In genomic region chr13:69963944-69964343, GRCm38 (mm10) we compare ENCODE assay signal across 19 mouse cellular contexts.
"Had no signal": no experiment of that assay in that cellular context is flagged by ENCODE, and none has a peak within 500 bp of the region (broad histone marks: within the 10 kb centered on the region; RNA-seq: fewer than 3 reads in every experiment).

No protein-coding gene starts in this region.

- ATAC-seq: liver, postnatal 0 days; lung, postnatal 0 days; midbrain, embryonic 13.5 days; midbrain, embryonic 15.5 days had no signal

- H3K4me2 ChIP-seq: liver, embryonic 15.5 days; lung, embryonic 15.5 days; midbrain, embryonic 11.5 days; midbrain, embryonic 13.5 days; midbrain, embryonic 15.5 days; neural tube, embryonic 13.5 days; stomach, embryonic 15.5 days had no signal

- H3K9me3 ChIP-seq: liver, embryonic 15.5 days; lung, embryonic 15.5 days; midbrain, embryonic 13.5 days; midbrain, embryonic 15.5 days; neural tube, embryonic 13.5 days; stomach, embryonic 15.5 days had no signal

- H3K9ac ChIP-seq: liver, embryonic 15.5 days; liver, postnatal 0 days; lung, embryonic 15.5 days; midbrain, embryonic 13.5 days; midbrain, embryonic 15.5 days; neural tube, embryonic 13.5 days; stomach, embryonic 15.5 days had no signal

- H3K4me3 ChIP-seq: liver, embryonic 15.5 days; lung, embryonic 15.5 days; megakaryocyte, embryonic 14.5 days; midbrain, embryonic 13.5 days; midbrain, embryonic 15.5 days; neural tube, embryonic 13.5 days; stomach, embryonic 15.5 days had no signal

- H3K27me3 ChIP-seq: liver, embryonic 15.5 days; lung, embryonic 15.5 days; megakaryocyte, embryonic 14.5 days; midbrain, embryonic 13.5 days; midbrain, embryonic 15.5 days; neural tube, embryonic 13.5 days; stomach, embryonic 15.5 days had no signal

- H3K27ac ChIP-seq: liver, embryonic 15.5 days; lung, embryonic 15.5 days; macrophage; midbrain, embryonic 13.5 days; midbrain, embryonic 15.5 days; neural tube, embryonic 13.5 days; stomach, embryonic 15.5 days; stomach, postnatal 0 days had no signal

- H3K4me1 ChIP-seq: liver, embryonic 15.5 days; lung, embryonic 15.5 days; megakaryocyte, embryonic 14.5 days; midbrain, embryonic 15.5 days; neural tube, embryonic 13.5 days; stomach, embryonic 15.5 days had no signal

- H3K36me3 ChIP-seq: liver, embryonic 15.5 days; lung, embryonic 15.5 days; midbrain, embryonic 13.5 days; midbrain, embryonic 15.5 days; neural tube, embryonic 13.5 days; stomach, embryonic 15.5 days had no signal

- DNase-seq: liver, postnatal 0 days; lung, adult 2 months; lung, postnatal 14 days; lung, postnatal 36 days; right cerebral cortex, postnatal 14 days; thymus, adult 2 months; thymus, postnatal 25 days; thymus, postnatal 4 days had no signal
